Mouse (Mus musculus) kidney, postnatal 0 days (tissue): ENCODE results near the gene Il5ra. TPM values are rescaled to one million over a fixed set of nuclear protein-coding genes. Genes with fewer than 3 reads are reported as not detected.

Source experiments
- ATAC-seq: fragments of 200-750 bp; cut with Nextera tagmentation; replicated peaks from 2 replicates; pipeline ENCODE4 v1.8.0; 2017; ENCODE audit warnings: low read depth, moderate number of reproducible peaks, moderate TSS enrichment, moderate library complexity; ENCODE audit not compliant: low FRiP score
- DNase-seq: peaks from one replicate; pipeline ENCODE4 v3.0.0-alpha.2; 2016; ENCODE audit warnings: low spot score
- H3K27ac ChIP-seq: fragments of 300-500 bp; sonication (generic); 2 replicates; pipeline ENCODE4 v1.5.1; 2014; ENCODE audit warnings: mild to moderate bottlenecking
- H3K27me3 ChIP-seq: fragments of 300-500 bp; sonication (generic); 2 replicates; pipeline ENCODE4 v1.6.1; 2014; ENCODE audit warnings: low read length, mixed read lengths; ENCODE audit not compliant: insufficient read depth
- H3K36me3 ChIP-seq: fragments of 300-500 bp; sonication (generic); 2 replicates; pipeline ENCODE4 v1.6.1; 2014; ENCODE audit warnings: low read length, mixed read lengths; ENCODE audit not compliant: insufficient read depth
- H3K4me1 ChIP-seq: fragments of 300-500 bp; sonication (generic); replicated peaks from 2 replicates; pipeline ENCODE4 v1.6.1; 2014; ENCODE audit warnings: antibody characterized with exemption, low read length, mixed read lengths; ENCODE audit not compliant: insufficient read depth
- H3K4me2 ChIP-seq: fragments of 300-500 bp; sonication (generic); 2 replicates; pipeline ENCODE4 v1.6.1; 2014; ENCODE audit warnings: mild to moderate bottlenecking, low read length, moderate library complexity, mixed read lengths
- H3K4me3 ChIP-seq: fragments of 300-500 bp; sonication (generic); replicated peaks from 2 replicates; pipeline ENCODE4 v1.5.1; 2014; ENCODE audit warnings: low read depth, low read length
- H3K9ac ChIP-seq: fragments of 300-500 bp; sonication (generic); 2 replicates; pipeline ENCODE4 v1.6.1; 2014; ENCODE audit warnings: low read depth, low read length
- H3K9me3 ChIP-seq: fragments of 300-500 bp; sonication (generic); replicated peaks from 2 replicates; pipeline ENCODE4 v1.6.1; 2016; ENCODE audit warnings: low read length, inconsistent platforms, mixed read lengths
- CTCF ChIP-seq: IDR thresholded peaks from 2 replicates; pipeline ENCODE4 v1.5.1; 2016; ENCODE audit warnings: antibody characterized with exemption, low read depth, mild to moderate bottlenecking, moderate library complexity
- WGBS: fragments of 180-500 bp; shearing (Covaris S2); extraction: QIAGEN DNeasy Blood & Tissue Kit; methylation state at CpG from one replicate; pipeline ENCODE4 v1.1.7; 2014; 5-methylcytosine and 5-hydroxymethylcytosine counted together
- polyA plus RNA-seq: library from polyadenylated mRNA; unstranded; fragments of >200 nt; fragmentation: Nextera tagmentation; extraction: Ambion mirVana; gene quantifications from 2 replicates; pipeline ENCODE4 v1.2.1, GENCODE M21; 2015

Il5ra gene
- polyA plus RNA-seq, 1 experiment from 2014 or later: 0.97 TPM

DNA sequence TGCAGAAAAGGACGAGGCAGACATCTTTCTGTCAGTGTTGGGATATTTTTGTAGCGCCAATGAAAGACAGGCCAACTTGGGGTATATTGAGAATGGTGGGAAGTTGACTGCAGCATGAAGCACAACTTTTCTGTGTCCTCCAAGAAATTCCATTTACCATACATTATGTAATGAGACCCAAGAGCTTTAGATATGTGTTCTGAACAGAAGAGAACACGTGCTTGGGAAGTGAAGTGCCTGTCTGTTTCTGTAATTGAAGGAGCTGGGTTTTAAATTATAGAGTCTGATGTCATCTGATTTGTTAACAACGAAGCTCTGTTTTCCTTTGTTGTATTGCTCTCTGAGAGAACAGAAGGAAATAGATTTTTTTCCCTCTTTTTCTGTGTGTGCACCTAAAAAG is 21.2 kb upstream of the Il5ra start:
- WGBS: 25% methylated on average over 4 of the region's 4 CpGs
- Histone ChIP-seq H3K4me2 (peak overlapping the region; percentile 82), H3K9ac (peak overlapping the region; percentile 78), H3K27ac (peak overlapping the region; percentile 75; the same call in 1 of the 2 replicates), H3K9me3 (no peaks in the 10 kb centered on the region), H3K36me3 (0 out of 2 replicates have a peak, but pooled peaks cover 10% of the 10 kb centered on the region), H3K27me3 (no peaks in the 10 kb centered on the region), H3K4me1 (no peaks in the 10 kb centered on the region), H3K4me3 (peak overlapping the region; percentile 87)
- ATAC-seq: no peak
- no peak for DNase-seq
- no peak for TF ChIP-seq CTCF

DNA sequence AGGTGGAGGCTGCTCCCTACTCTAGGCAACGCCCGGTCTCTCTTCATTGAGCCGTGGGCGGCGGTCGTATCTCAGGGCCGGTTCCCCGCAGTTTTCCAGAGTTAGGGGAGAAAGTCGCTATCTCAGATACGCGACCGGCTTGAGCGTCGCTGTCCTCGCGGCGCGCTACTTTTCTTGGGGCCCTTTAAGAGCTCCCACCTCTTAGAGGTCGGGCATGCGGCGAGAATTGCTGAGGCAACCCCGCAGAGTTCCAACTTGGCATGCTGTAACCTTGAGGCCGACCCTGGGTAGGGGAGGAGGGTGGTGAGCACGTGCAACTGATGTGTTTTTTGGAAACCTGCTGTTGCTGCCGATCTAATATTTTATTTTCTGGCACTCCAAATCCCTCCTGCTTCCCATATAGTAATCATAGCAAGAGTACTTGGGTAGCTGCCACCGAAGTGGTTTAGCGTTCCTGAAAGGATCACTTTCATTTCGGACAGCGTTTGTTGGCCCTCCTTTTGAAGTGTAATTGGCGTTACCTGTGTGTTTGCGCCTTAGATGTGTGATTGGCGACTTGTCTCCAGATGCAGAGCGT is 20.5 kb upstream of the Il5ra start:
- TF ChIP-seq CTCF: no peak

DNA sequence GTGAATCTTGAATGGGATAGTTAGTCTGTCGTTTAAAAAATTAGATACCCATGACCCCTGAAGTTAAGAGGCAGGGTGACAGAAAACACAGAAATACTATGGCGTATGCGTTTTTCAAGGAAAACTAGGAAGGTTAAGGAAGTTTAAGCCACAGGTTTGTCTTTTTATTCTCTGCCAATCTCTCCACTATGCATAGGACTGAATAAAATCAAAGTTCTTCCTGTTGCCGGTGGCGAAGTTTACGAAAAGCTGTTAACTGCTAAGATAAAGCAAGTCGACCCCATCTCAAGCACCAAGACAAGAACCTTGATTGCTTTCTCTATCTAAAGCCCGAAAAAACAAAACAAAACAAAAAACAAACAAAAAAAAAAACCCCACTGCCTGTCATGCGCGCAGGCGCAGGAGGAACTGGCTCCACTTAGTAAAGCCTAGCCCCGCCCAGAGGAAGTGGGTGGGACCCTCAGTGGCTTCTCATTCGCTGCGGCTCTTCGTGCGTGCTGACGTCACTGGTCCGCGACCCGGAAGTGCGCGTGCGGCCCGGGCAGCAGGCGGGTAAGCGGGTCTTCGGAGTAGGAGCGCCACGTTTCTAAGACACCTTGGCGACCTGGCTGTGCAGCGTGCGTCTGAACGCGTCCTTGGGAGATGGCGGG is 19.9 kb upstream of the Il5ra start, which contains the start of gene Trnt1:
Gene Trnt1, plus strand, starts transcription at position 481 of the 650 bp plus-strand sequence.
- peak; percentile 100 for ATAC-seq
- Histone ChIP-seq H3K27ac (peak within 1 kb of the TSS; percentile 75), H3K27me3 (no peaks in the 10 kb centered on the region), H3K4me3 (peak within 1 kb of the TSS; percentile 87), H3K4me2 (peak within 1 kb of the TSS; percentile 82), H3K9me3 (no peaks in the 10 kb centered on the region), H3K9ac (peak within 1 kb of the TSS; percentile 78), H3K36me3 (0 out of 2 replicates have a peak, but pooled peaks cover 7% of the 10 kb centered on the region), H3K4me1 (no peaks in the 10 kb centered on the region)
- 7% methylated on average over 35 of the region's 35 CpGs for WGBS
- DNase-seq: peak; percentile 98
- no peak for TF ChIP-seq CTCF

More for the DNA sequence above, 20.5 kb upstream of the Il5ra start:
- Histone ChIP-seq H3K27me3 (no peaks in the 10 kb centered on the region), H3K4me1 (no peaks in the 10 kb centered on the region), H3K9ac (peak overlapping the region; percentile 78), H3K27ac (peak overlapping the region; percentile 75), H3K36me3 (0 out of 2 replicates have a peak, but pooled peaks cover 8% of the 10 kb centered on the region), H3K4me3 (peak overlapping the region; percentile 87), H3K4me2 (peak overlapping the region; percentile 82), H3K9me3 (no peaks in the 10 kb centered on the region)
- ATAC-seq (peak; percentile 81), DNase-seq (no peak)
- under 1% methylated on average over 33 of the region's 33 CpGs for WGBS

DNA sequence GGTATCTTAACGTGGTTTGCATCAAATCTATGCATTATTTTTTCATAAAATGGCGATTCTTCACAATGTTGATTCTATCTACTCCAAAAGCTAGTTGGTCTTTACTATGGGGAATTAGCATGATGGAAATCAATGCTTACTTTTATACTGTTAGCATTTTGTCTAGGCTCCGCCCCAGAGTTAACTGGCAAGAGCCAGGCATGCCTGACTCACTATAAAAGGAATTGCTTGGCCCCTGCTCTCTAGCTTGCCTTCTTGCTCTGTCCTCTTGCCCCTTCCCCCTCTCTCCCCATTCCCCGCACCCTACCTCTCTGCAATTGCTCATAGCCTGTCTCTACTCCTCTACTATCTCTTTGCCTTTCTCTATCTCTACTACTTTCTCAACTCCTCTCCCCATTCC is 17.9 kb upstream of the Il5ra start:
- Histone ChIP-seq H3K4me2 (no peak overlapping the region), H3K4me1 (no peaks in the 10 kb centered on the region), H3K4me3 (no peak overlapping the region), H3K9me3 (no peaks in the 10 kb centered on the region), H3K27ac (no peak overlapping the region), H3K9ac (no peak overlapping the region), H3K36me3 (no peaks in the 10 kb centered on the region), H3K27me3 (no peaks in the 10 kb centered on the region)
- ATAC-seq (no peak), DNase-seq (no peak)
- TF ChIP-seq CTCF: no peak
- WGBS: 81% methylated on average over 4 of the region's 4 CpGs

DNA sequence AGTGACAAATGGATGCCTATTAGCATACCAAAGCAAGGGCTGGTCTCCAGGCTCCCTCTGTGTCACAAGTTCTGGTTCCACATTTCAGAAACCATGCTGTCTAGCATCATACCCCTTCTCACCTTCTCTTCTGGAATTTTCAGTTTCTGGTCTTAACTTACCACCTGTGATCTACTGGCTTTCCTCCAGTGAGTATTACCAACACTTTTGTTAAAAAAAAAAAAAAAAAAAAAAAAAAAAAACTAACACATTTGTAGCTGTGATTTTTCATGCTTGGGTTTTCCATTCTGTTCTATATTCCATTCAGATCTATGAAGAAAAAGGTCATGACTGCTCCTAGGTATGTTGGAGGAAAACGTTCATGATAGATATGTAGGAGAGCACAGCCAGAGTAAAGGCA is 17.1 kb upstream of the Il5ra start:
- Histone ChIP-seq H3K36me3 (no peaks in the 10 kb centered on the region), H3K4me1 (no peaks in the 10 kb centered on the region), H3K27ac (no peak overlapping the region), H3K27me3 (no peaks in the 10 kb centered on the region), H3K9ac (no peak overlapping the region), H3K9me3 (no peaks in the 10 kb centered on the region), H3K4me3 (no peak overlapping the region), H3K4me2 (no peak overlapping the region)
- DNase-seq: no peak
- TF ChIP-seq CTCF: no peak
- WGBS: 75% methylated on average over 1 of the region's 1 CpGs
- no peak for ATAC-seq

DNA sequence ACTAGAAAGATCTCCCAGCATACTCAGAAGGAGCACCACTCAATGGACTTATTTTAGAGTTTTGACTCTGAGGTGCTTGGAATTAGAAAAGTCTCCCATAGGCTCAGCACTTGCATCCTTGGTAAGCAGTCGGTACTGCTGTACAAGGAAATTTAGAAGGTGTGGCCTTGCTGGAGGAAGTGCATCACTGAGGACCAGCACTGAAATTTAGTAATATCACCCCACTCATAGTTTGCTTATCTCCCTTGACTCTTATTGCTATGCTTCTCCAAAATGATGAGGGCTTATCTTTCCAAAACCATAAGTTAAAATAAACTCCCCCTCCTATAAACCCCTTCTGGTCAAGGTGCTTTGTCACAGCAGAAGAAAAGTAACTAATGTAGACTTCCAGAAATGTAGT is 12.6 kb upstream of the Il5ra start:
- DNase-seq: no peak
- WGBS: 73% methylated on average over 1 of the region's 1 CpGs
- no peaks in the 10 kb centered on the region for H3K4me1 ChIP-seq

More for the DNA sequence above, 12.6 kb upstream of the Il5ra start:
- no peak for ATAC-seq
- no peak overlapping the region for H3K9ac ChIP-seq
- no peaks in the 10 kb centered on the region for H3K27me3 ChIP-seq
- H3K4me2 ChIP-seq: no peak overlapping the region
- H3K4me3 ChIP-seq: no peak overlapping the region
- no peak for TF ChIP-seq CTCF
- H3K36me3 ChIP-seq: no peaks in the 10 kb centered on the region
- H3K27ac ChIP-seq: no peak overlapping the region
- H3K9me3 ChIP-seq: no peaks in the 10 kb centered on the region
